Mouse (Mus musculus): Measurements from ENCODE around the gene Bud23. TPM values are rescaled to one million over a fixed set of nuclear protein-coding genes. Genes with fewer than 3 reads are reported as not detected.

The Bud23 gene
- polyA plus RNA-seq, 1 experiment = 63.8 TPM

GRCm38 (mm10) chr5:135040059-135040458 lies 24.7 kb downstream of the Bud23 start:
- H3K36me3 ChIP-seq (ENCODE audit: control insufficient read depth, insufficient read depth) = no peaks in the 10 kb centered on the region

GRCm38 (mm10) chr5:135039541-135039940 lies 25.2 kb downstream of the Bud23 start:
- no peak overlapping the region for H3K4me3 ChIP-seq (ENCODE audit: insufficient read depth, poor library complexity, severe bottlenecking)
- TF ChIP-seq MAX (IDR thresholded peaks at IDR 0.05) = no peak
- TF ChIP-seq USF1 (IDR thresholded peaks at IDR 0.05; ENCODE audit: low read depth) = no peak
- TF ChIP-seq CEBPB (IDR thresholded peaks at IDR 0.05; ENCODE audit: low read depth) = no peak
- H3ac ChIP-seq (ENCODE audit: control insufficient read depth, insufficient read length, low read depth) = no peak overlapping the region
- no peaks in the 10 kb centered on the region for H3K79me3 ChIP-seq (ENCODE audit: low read depth)
- no peaks in the 10 kb centered on the region for H3K27me3 ChIP-seq (ENCODE audit: control insufficient read depth, insufficient read depth, insufficient read length)
- H3K79me2 ChIP-seq (ENCODE audit: control insufficient read depth, insufficient read depth) = no peaks in the 10 kb centered on the region
- no peaks in the 10 kb centered on the region for H3K36me3 ChIP-seq (ENCODE audit: control insufficient read depth, insufficient read depth)

More at GRCm38 (mm10) chr5:135040059-135040458, 24.7 kb downstream of the Bud23 start:
- H3K79me2 ChIP-seq (ENCODE audit: control insufficient read depth, insufficient read depth) = no peaks in the 10 kb centered on the region
- H3K27me3 ChIP-seq (ENCODE audit: control insufficient read depth, insufficient read depth, insufficient read length) = no peaks in the 10 kb centered on the region
- no peak overlapping the region for H3ac ChIP-seq (ENCODE audit: control insufficient read depth, insufficient read length, low read depth)
- no peak overlapping the region for H3K4me3 ChIP-seq (ENCODE audit: insufficient read depth, poor library complexity, severe bottlenecking)
- TF ChIP-seq MYOG (IDR thresholded peaks at IDR 0.05; ENCODE audit: control insufficient read depth, extremely low read depth, insufficient read length) (no peak), MYOD1 (IDR thresholded peaks at IDR 0.05; ENCODE audit: control insufficient read depth, insufficient read length, low read depth) (no peak), CTCF (IDR thresholded peaks at IDR 0.05; ENCODE audit: control insufficient read depth, insufficient read depth, insufficient read length) (no peak), FOSL1 (IDR thresholded peaks at IDR 0.05; ENCODE audit: insufficient read depth, low read length, poor library complexity, severe bottlenecking) (no peak)
- no peaks in the 10 kb centered on the region for H3K79me3 ChIP-seq (ENCODE audit: low read depth)

GRCm38 (mm10) chr5:135037946-135038345 lies 26.8 kb downstream of the Bud23 start:
- Histone ChIP-seq H3K36me3 (ENCODE audit: control insufficient read depth, insufficient read depth) (no peaks in the 10 kb centered on the region), H3K79me2 (ENCODE audit: control insufficient read depth, insufficient read depth) (no peaks in the 10 kb centered on the region), H3K79me3 (ENCODE audit: low read depth) (peaks cover 7% of the 10 kb centered on the region), H3K4me3 (ENCODE audit: insufficient read depth, poor library complexity, severe bottlenecking) (no peak overlapping the region), H3K27me3 (ENCODE audit: control insufficient read depth, insufficient read depth, insufficient read length) (no peaks in the 10 kb centered on the region), H3ac (ENCODE audit: control insufficient read depth, insufficient read length, low read depth) (no peak overlapping the region)
- TF ChIP-seq MYOG (IDR thresholded peaks at IDR 0.05; ENCODE audit: control insufficient read depth, extremely low read depth, insufficient read length) (no peak), FOSL1 (IDR thresholded peaks at IDR 0.05; ENCODE audit: insufficient read depth, low read length, poor library complexity, severe bottlenecking) (no peak), MYOD1 (IDR thresholded peaks at IDR 0.05; ENCODE audit: control insufficient read depth, insufficient read length, low read depth) (no peak)

- no peaks in the 10 kb centered on the region for H3K36me3 ChIP-seq (ENCODE audit: control insufficient read depth, insufficient read depth)
- no peak overlapping the region for H3K4me3 ChIP-seq (ENCODE audit: insufficient read depth, poor library complexity, severe bottlenecking)
- no peaks in the 10 kb centered on the region for H3K27me3 ChIP-seq (ENCODE audit: control insufficient read depth, insufficient read depth, insufficient read length)
- peaks cover 15% of the 10 kb centered on the region for H3K79me3 ChIP-seq (ENCODE audit: low read depth)
- TF ChIP-seq CTCF (IDR thresholded peaks at IDR 0.05; ENCODE audit: control insufficient read depth, insufficient read depth, insufficient read length) (no peak), USF1 (IDR thresholded peaks at IDR 0.05; ENCODE audit: low read depth) (no peak), MAX (IDR thresholded peaks at IDR 0.05) (no peak), CEBPB (IDR thresholded peaks at IDR 0.05; ENCODE audit: low read depth) (no peak), MYOD1 (IDR thresholded peaks at IDR 0.05; ENCODE audit: control insufficient read depth, insufficient read length, low read depth) (no peak), FOSL1 (IDR thresholded peaks at IDR 0.05; ENCODE audit: insufficient read depth, low read length, poor library complexity, severe bottlenecking) (no peak), MYOG (IDR thresholded peaks at IDR 0.05; ENCODE audit: control insufficient read depth, extremely low read depth, insufficient read length) (no peak)
- peaks cover 7% of the 10 kb centered on the region for H3K79me2 ChIP-seq (ENCODE audit: control insufficient read depth, insufficient read depth)
- H3ac ChIP-seq (ENCODE audit: control insufficient read depth, insufficient read length, low read depth) = no peak overlapping the region
These were observed 29.0 kb downstream of the Bud23 start for GRCm38 (mm10) chr5:135035608-135036359.

GRCm38 (mm10) chr5:135034593-135034992 lies 30.2 kb downstream of the Bud23 start:
- no peaks in the 10 kb centered on the region for H3K27me3 ChIP-seq (ENCODE audit: control insufficient read depth, insufficient read depth, insufficient read length)
- peaks cover 18% of the 10 kb centered on the region for H3K79me2 ChIP-seq (ENCODE audit: control insufficient read depth, insufficient read depth)
- H3K4me3 ChIP-seq (ENCODE audit: insufficient read depth, poor library complexity, severe bottlenecking) = no peak overlapping the region
- no peaks in the 10 kb centered on the region for H3K36me3 ChIP-seq (ENCODE audit: control insufficient read depth, insufficient read depth)
- no peak overlapping the region for H3ac ChIP-seq (ENCODE audit: control insufficient read depth, insufficient read length, low read depth)
- no peak for TF ChIP-seq CTCF (IDR thresholded peaks at IDR 0.05; ENCODE audit: control insufficient read depth, insufficient read depth, insufficient read length)
- TF ChIP-seq CEBPB (IDR thresholded peaks at IDR 0.05; ENCODE audit: low read depth) = no peak
- no peak for TF ChIP-seq USF1 (IDR thresholded peaks at IDR 0.05; ENCODE audit: low read depth)
- no peak for TF ChIP-seq MYOG (IDR thresholded peaks at IDR 0.05; ENCODE audit: control insufficient read depth, extremely low read depth, insufficient read length)
- no peak for TF ChIP-seq MAX (IDR thresholded peaks at IDR 0.05)
- no peak for TF ChIP-seq FOSL1 (IDR thresholded peaks at IDR 0.05; ENCODE audit: insufficient read depth, low read length, poor library complexity, severe bottlenecking)
- TF ChIP-seq MYOD1 (IDR thresholded peaks at IDR 0.05; ENCODE audit: control insufficient read depth, insufficient read length, low read depth) = no peak
- peaks cover 15% of the 10 kb centered on the region for H3K79me3 ChIP-seq (ENCODE audit: low read depth)

- Histone ChIP-seq H3K36me3 (ENCODE audit: control insufficient read depth, insufficient read depth) (no peaks in the 10 kb centered on the region), H3K27me3 (ENCODE audit: control insufficient read depth, insufficient read depth, insufficient read length) (no peaks in the 10 kb centered on the region), H3K4me3 (ENCODE audit: insufficient read depth, poor library complexity, severe bottlenecking) (no peak overlapping the region), H3ac (ENCODE audit: control insufficient read depth, insufficient read length, low read depth) (no peak overlapping the region), H3K79me3 (ENCODE audit: low read depth) (peaks cover 15% of the 10 kb centered on the region), H3K79me2 (ENCODE audit: control insufficient read depth, insufficient read depth) (peaks cover 24% of the 10 kb centered on the region)
- TF ChIP-seq CEBPB (IDR thresholded peaks at IDR 0.05; ENCODE audit: low read depth) = no peak
- TF ChIP-seq MYOG (IDR thresholded peaks at IDR 0.05; ENCODE audit: control insufficient read depth, extremely low read depth, insufficient read length) = no peak
- TF ChIP-seq MAX (IDR thresholded peaks at IDR 0.05) = no peak
- no peak for TF ChIP-seq MYOD1 (IDR thresholded peaks at IDR 0.05; ENCODE audit: control insufficient read depth, insufficient read length, low read depth)
- no peak for TF ChIP-seq USF1 (IDR thresholded peaks at IDR 0.05; ENCODE audit: low read depth)
- TF ChIP-seq FOSL1 (IDR thresholded peaks at IDR 0.05; ENCODE audit: insufficient read depth, low read length, poor library complexity, severe bottlenecking) = no peak
- TF ChIP-seq CTCF (IDR thresholded peaks at IDR 0.05; ENCODE audit: control insufficient read depth, insufficient read depth, insufficient read length) = no peak
These were observed 32.2 kb downstream of the Bud23 start for GRCm38 (mm10) chr5:135032581-135032980.

All from C2C12 (cell line).